Mouse (Mus musculus): ENCODE measurements around the gene Fam171a1.

GRCm38 (mm10) chr2:3165890-3166605, 52.0 kb downstream of the Fam171a1 start:
- TF ChIP-seq CTCF (IDR thresholded peaks at IDR 0.05; ENCODE audit: insufficient read depth, low read length) (no peak), POLR2A (IDR thresholded peaks at IDR 0.05; ENCODE audit: borderline replicate concordance, extremely low read depth, low read depth, low read length) (no peak)
